Mouse (Mus musculus) MN1 (cell line): Measurements from ENCODE around the gene Dpep3.
"Not testable (repeated sequence)": the region's sequence is repeated elsewhere in the genome, so short reads cannot be mapped to it uniquely, and the experiment has no call there.

ENCODE experiments used
- DNase-seq: peaks from one replicate; pipeline ENCODE4 v3.0.0-alpha.2; 2016; ENCODE audit warnings: low spot score

Gene Dpep3

DNA sequence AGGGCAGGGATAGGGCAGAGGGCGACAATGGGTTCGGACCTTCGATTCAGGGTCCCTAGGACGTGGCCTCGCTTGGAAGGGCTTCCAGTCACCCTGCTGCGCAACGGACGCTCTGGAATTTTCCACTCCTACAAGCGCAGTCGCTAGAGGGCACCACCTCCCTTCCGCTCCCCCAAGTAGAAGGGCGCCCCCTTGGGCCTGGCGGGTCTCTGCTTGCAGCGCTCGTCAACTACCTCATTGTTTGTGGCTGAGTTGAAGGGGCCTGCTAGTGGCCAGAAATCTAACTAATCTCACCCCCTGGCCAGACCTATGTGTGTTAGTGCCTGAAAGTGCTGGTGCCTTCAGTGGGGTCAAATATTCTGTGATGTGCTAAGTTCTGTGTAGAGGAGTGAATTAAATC is at the start of gene Dpep3:
Gene Dpep3, minus strand, starts transcription at position 105 of the 400 bp plus-strand sequence.
- no peak for DNase-seq

DNA sequence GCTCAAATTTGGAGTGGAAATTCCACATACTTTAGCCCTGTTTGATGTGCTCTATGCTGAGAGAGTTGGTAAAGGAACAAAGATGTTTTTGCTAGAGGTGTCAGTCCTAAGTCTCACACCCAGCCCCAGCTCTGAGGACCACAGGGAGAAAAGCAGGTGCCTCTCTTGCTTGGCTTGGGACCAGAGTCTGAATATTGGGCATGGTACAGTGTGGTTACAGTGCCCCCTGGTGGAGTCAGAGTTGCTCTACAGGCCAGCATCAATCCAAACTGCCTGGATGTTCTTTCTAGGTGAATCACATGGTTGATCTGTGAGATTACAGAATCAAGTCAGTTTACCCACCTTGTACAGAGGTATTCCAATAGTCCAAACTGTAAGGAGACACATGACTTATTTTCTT is 43.3 kb upstream of the Dpep3 start:
- peak; percentile 84 for DNase-seq

DNA sequence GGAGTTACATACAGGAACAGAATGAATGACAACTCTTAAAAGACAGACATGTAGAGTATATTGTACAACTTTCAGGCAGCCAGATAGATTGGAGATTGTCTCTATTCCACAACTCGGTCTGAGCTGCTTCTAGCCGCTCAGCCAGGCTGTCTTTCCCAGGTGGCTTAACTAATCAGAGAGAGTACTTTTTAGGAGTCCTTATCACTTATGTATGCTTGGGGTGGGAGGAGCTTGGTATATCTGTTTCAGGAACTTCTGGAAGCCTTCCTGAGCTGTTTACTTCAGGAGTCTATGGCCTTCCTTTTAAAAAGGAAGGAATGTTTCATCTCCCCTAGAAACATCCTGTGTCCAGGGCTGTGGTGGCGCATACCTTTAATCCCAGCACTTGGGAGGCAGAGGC is 38.8 kb upstream of the Dpep3 start:
- no peak for DNase-seq

DNA sequence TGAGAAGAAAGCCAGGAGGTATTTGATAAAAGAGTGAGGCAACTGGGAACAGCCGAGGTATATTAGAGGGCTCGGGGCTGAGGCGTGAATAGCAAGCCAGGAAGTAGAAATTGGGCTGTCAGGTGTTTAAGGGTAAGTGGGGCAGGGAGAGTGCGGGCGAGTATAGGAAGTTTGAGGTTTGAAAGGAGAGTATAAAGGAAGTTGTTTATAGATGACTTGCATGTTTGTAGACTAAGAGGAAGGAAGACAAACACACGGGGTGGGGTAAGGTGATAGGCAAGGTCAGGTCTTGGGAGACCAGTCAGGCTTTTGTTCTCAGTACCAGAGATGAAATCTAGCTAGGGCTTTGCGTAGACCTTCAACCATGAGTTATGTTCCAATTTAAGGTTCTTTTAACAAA is 37.9 kb upstream of the Dpep3 start:
- no peak for DNase-seq

DNA sequence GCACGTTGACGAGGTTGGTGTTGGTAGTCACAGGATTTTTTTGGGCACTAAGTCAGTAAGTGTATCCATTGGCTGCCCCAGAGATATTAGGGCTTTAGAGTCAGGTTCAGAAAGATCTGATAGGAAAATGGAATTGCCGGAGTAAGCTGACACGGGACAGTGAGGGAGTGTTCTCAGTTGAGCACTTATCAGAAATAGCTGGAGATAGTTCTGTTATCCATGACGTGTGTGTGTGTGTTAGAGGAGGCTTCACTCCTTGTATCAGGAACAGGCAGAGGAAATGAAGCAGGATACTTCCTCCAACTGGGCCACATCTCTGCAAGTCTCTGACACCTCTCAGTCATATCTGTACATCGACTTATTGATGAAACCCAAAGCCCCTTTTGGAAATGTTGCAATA is 37.1 kb upstream of the Dpep3 start:
- no peak for DNase-seq

- DNase-seq = not testable (repeated sequence)
These were observed 33.0 kb upstream of the Dpep3 start for GRCm38 (mm10) chr8:106012203-106012602.

GRCm38 (mm10) chr8:106011643-106011986 is 32.4 kb upstream of the Dpep3 start, which contains the start of gene Ddx28:
Gene Ddx28, minus strand, starts transcription at chr8:106011882.
- DNase-seq = no peak

- peak; percentile 95 for DNase-seq
These were observed 31.8 kb upstream of the Dpep3 start for GRCm38 (mm10) chr8:106010748-106011642.

GRCm38 (mm10) chr8:106007891-106008290 is 28.7 kb upstream of the Dpep3 start:
- DNase-seq = not testable (repeated sequence)

DNA sequence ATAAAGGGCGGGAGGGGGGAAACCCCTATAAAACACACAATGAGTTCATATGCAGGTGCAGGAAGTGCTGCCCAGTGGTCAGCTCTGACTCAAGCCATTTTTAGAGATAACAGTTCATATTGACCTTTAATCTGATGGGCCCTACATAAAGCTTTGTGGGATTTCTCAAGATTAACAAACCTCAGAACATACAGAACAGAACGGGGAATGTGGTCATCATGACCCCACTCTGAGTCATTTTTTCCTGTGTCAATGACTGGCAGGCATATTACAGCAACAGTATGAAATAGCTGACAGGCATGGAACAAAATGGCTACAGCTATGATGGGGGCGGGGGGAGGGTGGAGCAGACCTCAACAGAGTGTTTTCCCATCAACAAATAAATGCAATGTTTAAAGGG is 27.9 kb upstream of the Dpep3 start:
- DNase-seq = peak; percentile 43

GRCm38 (mm10) chr8:106006413-106006812 is 27.2 kb upstream of the Dpep3 start:
- DNase-seq = no peak

- no peak for DNase-seq
These were observed 26.6 kb upstream of the Dpep3 start, which contains the start of gene Dpep2nb for GRCm38 (mm10) chr8:106005875-106006274. Gene Dpep2nb, minus strand, starts transcription at chr8:106005975.

DNA sequence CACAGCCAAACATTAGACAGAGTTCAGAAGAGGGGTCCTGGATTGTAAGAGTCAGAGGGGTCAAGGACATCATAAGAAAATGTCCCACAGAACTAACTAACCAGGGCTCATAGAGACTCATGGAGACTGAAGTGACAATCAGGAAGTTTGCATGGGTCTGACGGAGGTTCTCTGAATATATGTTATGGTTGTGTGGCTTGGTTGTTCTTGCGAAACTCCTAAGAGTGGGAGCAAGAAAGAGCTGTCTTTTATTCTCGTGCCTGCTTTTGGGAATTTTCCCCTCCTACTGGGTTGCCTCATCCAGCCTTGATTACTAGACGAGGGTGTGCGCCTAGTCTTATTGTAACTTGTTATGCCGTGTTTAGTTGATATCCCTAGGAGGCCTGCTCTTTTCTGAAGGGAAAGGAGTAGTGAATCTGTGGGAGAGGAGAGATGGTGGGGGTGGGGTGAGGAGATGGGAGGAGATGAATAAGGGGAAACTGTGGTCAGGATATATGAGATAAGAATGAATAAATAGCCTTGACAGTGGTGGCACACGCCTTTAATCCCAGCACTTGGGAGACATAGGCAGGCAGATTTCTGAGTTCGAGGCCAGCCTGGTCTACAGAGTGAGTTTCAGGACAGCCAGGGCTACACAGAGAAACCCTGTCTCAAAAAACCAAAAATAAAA is 25.4 kb upstream of the Dpep3 start:
- no peak for DNase-seq

- DNase-seq = no peak
These were observed 22.7 kb upstream of the Dpep3 start for GRCm38 (mm10) chr8:106001908-106002307.

- DNase-seq = no peak
These were observed 19.7 kb upstream of the Dpep3 start for GRCm38 (mm10) chr8:105998971-105999370.

DNA sequence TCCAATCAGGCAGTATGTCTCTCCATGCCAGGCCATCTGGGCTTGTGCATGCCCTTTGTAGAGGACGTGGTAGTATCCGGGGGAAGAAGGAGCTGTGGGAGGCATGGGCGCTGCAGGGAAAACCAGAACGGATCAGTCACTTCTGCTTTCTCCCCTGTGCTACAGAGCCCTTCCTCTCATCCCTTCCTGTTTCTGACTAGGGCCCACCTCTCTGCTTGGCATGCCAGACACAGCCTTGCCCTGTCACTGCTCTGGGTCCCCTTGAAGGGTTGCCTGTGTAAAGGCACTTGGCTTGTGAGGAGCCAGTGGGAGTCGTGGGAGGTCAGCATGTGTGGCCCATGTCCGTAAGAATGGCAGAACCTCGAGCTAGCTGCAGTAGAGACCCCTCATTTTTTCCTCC is 17.1 kb upstream of the Dpep3 start:
- DNase-seq = no peak

GRCm38 (mm10) chr8:105993226-105993625 is 14.0 kb upstream of the Dpep3 start:
- DNase-seq = no peak

DNA sequence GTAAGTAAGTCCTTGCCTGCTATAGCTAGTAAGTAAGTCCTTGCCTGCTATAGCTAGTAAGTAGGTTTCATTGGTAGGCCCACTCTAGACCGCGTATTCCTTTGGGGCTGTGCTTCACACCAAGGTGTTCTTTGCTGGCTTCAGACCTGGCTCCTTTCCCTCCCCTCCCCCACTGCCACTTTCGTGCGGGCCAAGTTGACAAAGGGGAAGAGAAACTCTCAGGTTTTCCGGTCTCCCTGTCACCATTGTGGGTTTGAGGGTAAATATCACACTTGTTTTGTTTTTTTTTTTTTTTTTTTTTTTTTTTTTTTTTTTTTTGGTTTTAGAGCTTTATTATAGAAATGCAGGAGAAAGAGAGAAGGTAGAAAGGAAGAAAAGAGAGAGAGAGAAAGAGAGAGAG is 13.3 kb upstream of the Dpep3 start:
- DNase-seq = no peak

- DNase-seq = no peak
These were observed 12.3 kb upstream of the Dpep3 start for GRCm38 (mm10) chr8:105991546-105991945.

DNA sequence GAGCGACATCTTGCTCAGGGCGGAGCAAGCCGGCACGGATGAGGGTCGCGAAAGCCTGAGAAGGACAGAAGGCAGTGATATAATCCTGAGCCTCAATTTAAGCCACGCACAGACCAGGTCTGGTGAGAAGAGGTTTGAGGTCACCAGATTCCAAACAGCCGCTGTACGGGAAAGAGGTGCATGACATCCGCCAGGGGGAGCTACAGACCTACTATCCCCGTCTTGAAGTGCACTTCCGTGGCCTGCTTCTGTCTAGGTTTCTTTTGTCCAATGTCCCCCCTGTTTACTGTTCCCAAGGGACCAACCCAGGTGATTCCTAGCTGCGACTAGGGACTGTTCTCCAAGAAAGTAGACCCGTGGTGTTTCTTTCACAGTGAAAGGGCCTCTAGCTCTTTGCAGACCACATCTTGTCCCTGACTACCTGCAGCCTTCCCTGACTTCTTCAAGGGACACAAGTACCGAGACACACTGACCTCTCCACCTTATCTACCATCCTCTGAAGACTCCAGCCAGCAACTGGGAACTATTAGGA is 11.7 kb upstream of the Dpep3 start, which contains the start of gene Dus2:
Gene Dus2, plus strand, starts transcription at position 482 of the 532 bp plus-strand sequence.
- DNase-seq = peak; percentile 91

DNA sequence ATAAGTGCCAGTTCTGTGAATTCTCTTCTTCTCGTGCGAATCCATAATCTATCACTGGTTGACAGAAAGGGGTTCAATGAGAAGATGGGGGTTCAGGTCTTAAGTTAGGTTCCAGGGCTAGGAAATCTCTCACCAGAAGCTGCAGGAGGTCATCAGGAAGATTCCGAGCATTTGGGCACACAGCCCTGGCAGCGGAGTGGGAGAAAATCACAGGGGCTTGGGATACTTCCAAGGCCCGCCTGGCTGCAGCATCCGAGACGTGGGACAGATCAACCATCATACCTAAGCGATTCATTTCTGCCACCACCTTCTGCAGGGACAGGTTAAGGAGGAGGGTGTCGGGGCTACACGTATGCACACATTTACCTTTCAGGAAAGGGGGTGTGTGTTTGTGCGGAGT is 9.3 kb upstream of the Dpep3 start:
- no peak for DNase-seq

DNA sequence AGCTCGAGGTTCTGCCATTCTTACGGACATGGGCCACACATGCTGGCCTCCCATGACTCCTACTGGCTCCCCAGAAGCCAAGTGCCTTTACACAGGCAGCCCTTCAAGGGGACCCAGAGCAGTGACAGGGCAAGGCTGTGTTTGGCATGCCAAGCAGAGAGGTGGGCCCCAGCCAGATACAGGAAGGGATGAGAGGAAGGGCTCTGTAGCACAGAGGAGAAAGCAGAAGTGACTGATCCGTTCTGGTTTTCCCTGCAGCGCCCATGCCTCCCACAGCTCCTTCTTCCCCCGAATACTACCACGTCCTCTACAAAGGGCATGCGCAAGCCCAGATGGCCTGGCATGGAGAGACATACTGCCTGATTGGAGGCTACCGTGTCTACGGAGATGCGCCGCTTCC is 4.2 kb upstream of the Dpep3 start:
- not testable (repeated sequence) for DNase-seq

DNA sequence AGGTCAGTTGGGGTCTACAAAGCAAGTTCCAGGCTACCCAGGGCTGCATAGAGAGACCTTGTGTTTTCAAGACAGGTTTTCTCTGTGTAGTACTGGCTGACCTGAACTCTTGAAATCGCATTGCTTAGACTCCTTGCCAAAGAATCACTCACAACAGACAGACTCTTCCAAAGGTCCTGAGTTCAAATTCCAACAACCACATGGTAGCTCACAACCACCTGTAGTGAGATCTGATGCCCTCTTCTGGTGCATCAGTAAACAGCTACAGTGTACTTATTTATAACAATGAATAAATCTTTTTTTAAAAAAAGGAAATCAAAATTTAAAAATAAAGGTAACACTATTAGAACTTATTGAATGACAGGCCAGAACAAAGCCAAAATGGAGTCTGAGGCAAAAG is 1.9 kb upstream of the Dpep3 start:
- DNase-seq = no peak
